Mouse (Mus musculus) stomach, embryonic 16.5 days (tissue): ENCODE data around the gene Cyp4a32. TPM values are rescaled to one million over a fixed set of nuclear protein-coding genes. Genes with fewer than 3 reads are reported as not detected.
A peak's percentile ranks its signal among the peaks of the same experiment; 100 is the strongest.
"Not testable (repeated sequence)": the region's sequence is repeated elsewhere in the genome, so short reads cannot be mapped to it uniquely, and the experiment has no call there.

ENCODE experiments used
- ATAC-seq: fragments of 200-750 bp; cut with Nextera tagmentation; 2 replicates; pipeline ENCODE4 v1.8.0; 2017; ENCODE audit warnings: moderate number of reproducible peaks, moderate TSS enrichment; ENCODE audit not compliant: insufficient read depth, low FRiP score
- H3K27ac ChIP-seq: fragments of 300-500 bp; sonication (generic); 2 replicates; pipeline ENCODE4 v1.5.1; 2014; ENCODE audit warnings: low read length
- H3K27me3 ChIP-seq: fragments of 300-500 bp; sonication (generic); 2 replicates; pipeline ENCODE4 v1.6.1; 2014; ENCODE audit warnings: low read length, control low read depth, mixed read lengths; ENCODE audit not compliant: control insufficient read depth, insufficient read depth
- H3K36me3 ChIP-seq: fragments of 300-500 bp; sonication (generic); 2 replicates; pipeline ENCODE4 v1.6.1; 2014; ENCODE audit warnings: low read length; ENCODE audit not compliant: control insufficient read depth, insufficient read depth
- H3K4me1 ChIP-seq: fragments of 300-500 bp; sonication (generic); 2 replicates; pipeline ENCODE4 v1.6.1; 2014; ENCODE audit warnings: low read length, control low read depth, mixed read lengths; ENCODE audit not compliant: control insufficient read depth, insufficient read depth
- H3K4me2 ChIP-seq: fragments of 300-500 bp; sonication (generic); 2 replicates; pipeline ENCODE4 v1.6.1; 2014; ENCODE audit warnings: low read depth, low read length, mixed read lengths
- H3K4me3 ChIP-seq: fragments of 300-500 bp; sonication (generic); replicated peaks from 2 replicates; pipeline ENCODE4 v1.5.1; 2014; ENCODE audit warnings: mild to moderate bottlenecking, low read length
- H3K9ac ChIP-seq: fragments of 300-500 bp; sonication (generic); 2 replicates; pipeline ENCODE4 v1.6.1; 2014; ENCODE audit warnings: low read length
- H3K9me3 ChIP-seq: fragments of 300-500 bp; sonication (generic); replicated peaks from 2 replicates; pipeline ENCODE4 v1.6.1; 2016; ENCODE audit warnings: low read length, control low read depth; ENCODE audit not compliant: control insufficient read depth
- WGBS: fragments of 180-500 bp; shearing (Covaris S2); extraction: QIAGEN DNeasy Blood & Tissue Kit; methylation state at CpG from one replicate; pipeline ENCODE4 v1.1.7; 2014; 5-methylcytosine and 5-hydroxymethylcytosine counted together
- polyA plus RNA-seq: library from polyadenylated mRNA; unstranded; fragments of >200 nt; fragmentation: Nextera tagmentation; extraction: Ambion mirVana; gene quantifications from 2 replicates; pipeline ENCODE4 v1.2.1, GENCODE M21; 2015

The Cyp4a32 gene
- polyA plus RNA-seq, 1 experiment from 2014 or later: not detected

- no peak overlapping the region for H3K4me2 ChIP-seq
- H3K4me3 ChIP-seq: no peak overlapping the region
- no peak for ATAC-seq
- H3K4me1 ChIP-seq: no peaks in the 10 kb centered on the region
- H3K9ac ChIP-seq: no peak overlapping the region
- H3K9me3 ChIP-seq: no peaks in the 10 kb centered on the region
- no peak overlapping the region for H3K27ac ChIP-seq
- no peaks in the 10 kb centered on the region for H3K27me3 ChIP-seq
- no peaks in the 10 kb centered on the region for H3K36me3 ChIP-seq
These were observed 17.7 kb upstream of the Cyp4a32 start for GRCm38 (mm10) chr4:115583036-115583435.

- Histone ChIP-seq H3K9me3 (no peaks in the 10 kb centered on the region), H3K4me1 (no peaks in the 10 kb centered on the region), H3K4me2 (no peak overlapping the region), H3K9ac (no peak overlapping the region), H3K27me3 (no peaks in the 10 kb centered on the region), H3K27ac (no peak overlapping the region), H3K4me3 (no peak overlapping the region), H3K36me3 (no peaks in the 10 kb centered on the region)
- ATAC-seq: no peak
- WGBS: 88% methylated on average over 1 of the region's 1 CpGs
These were observed 4.4 kb upstream of the Cyp4a32 start for GRCm38 (mm10) chr4:115596357-115596756.

GRCm38 (mm10) chr4:115596824-115597336 lies 3.9 kb upstream of the Cyp4a32 start:
- Histone ChIP-seq H3K27me3 (no peaks in the 10 kb centered on the region), H3K9ac (no peak overlapping the region), H3K4me2 (no peak overlapping the region), H3K27ac (no peak overlapping the region), H3K9me3 (no peaks in the 10 kb centered on the region), H3K4me1 (no peaks in the 10 kb centered on the region), H3K36me3 (no peaks in the 10 kb centered on the region), H3K4me3 (no peak overlapping the region)
- ATAC-seq: no peak; the same call in 1 of the 2 replicates
- 54% methylated on average over 2 of the region's 2 CpGs for WGBS

GRCm38 (mm10) chr4:115614005-115614404 lies 13.2 kb downstream of the Cyp4a32 start:
- no peak overlapping the region for H3K27ac ChIP-seq
- H3K4me2 ChIP-seq: no peak overlapping the region
- no peak for ATAC-seq
- no peak overlapping the region for H3K4me3 ChIP-seq
- no peaks in the 10 kb centered on the region for H3K4me1 ChIP-seq
- no peaks in the 10 kb centered on the region for H3K9me3 ChIP-seq
- no peak overlapping the region for H3K9ac ChIP-seq
- no peaks in the 10 kb centered on the region for H3K36me3 ChIP-seq
- no peaks in the 10 kb centered on the region for H3K27me3 ChIP-seq

GRCm38 (mm10) chr4:115625560-115625959 lies 24.8 kb downstream of the Cyp4a32 start:
- H3K9ac ChIP-seq, H3K36me3 ChIP-seq, H3K9me3 ChIP-seq, H3K4me1 ChIP-seq, H3K27ac ChIP-seq, H3K4me2 ChIP-seq, H3K27me3 ChIP-seq, H3K4me3 ChIP-seq, ATAC-seq: not testable (repeated sequence)
- WGBS: 87% methylated on average over 3 of the region's 3 CpGs

GRCm38 (mm10) chr4:115642967-115643754 lies 42.4 kb downstream of the Cyp4a32 start:
- H3K4me1 ChIP-seq: no peaks in the 10 kb centered on the region
- no peak overlapping the region for H3K27ac ChIP-seq
- H3K9ac ChIP-seq: no peak overlapping the region
- no peaks in the 10 kb centered on the region for H3K36me3 ChIP-seq
- no peaks in the 10 kb centered on the region for H3K9me3 ChIP-seq
- H3K27me3 ChIP-seq: no peaks in the 10 kb centered on the region
- ATAC-seq: peak; percentile 51; the same call in 1 of the 2 replicates
- 41% methylated on average over 5 of the region's 5 CpGs for WGBS
- no peak overlapping the region for H3K4me2 ChIP-seq
- H3K4me3 ChIP-seq: no peak overlapping the region

GRCm38 (mm10) chr4:115645371-115645770 lies 44.6 kb downstream of the Cyp4a32 start:
- no peak for ATAC-seq
- H3K4me3 ChIP-seq: no peak overlapping the region
- H3K9me3 ChIP-seq: no peaks in the 10 kb centered on the region
- no peaks in the 10 kb centered on the region for H3K36me3 ChIP-seq
- H3K9ac ChIP-seq: no peak overlapping the region
- H3K27ac ChIP-seq: no peak overlapping the region
- H3K4me1 ChIP-seq: no peaks in the 10 kb centered on the region
- no peak overlapping the region for H3K4me2 ChIP-seq
- no peaks in the 10 kb centered on the region for H3K27me3 ChIP-seq

- no peak within 1 kb of the TSS for H3K4me3 ChIP-seq
- no peaks in the 10 kb centered on the region for H3K9me3 ChIP-seq
- no peaks in the 10 kb centered on the region for H3K4me1 ChIP-seq
- H3K9ac ChIP-seq: no peak within 1 kb of the TSS
- no peak within 1 kb of the TSS for H3K27ac ChIP-seq
- WGBS: 74% methylated on average over 9 of the region's 9 CpGs
- H3K36me3 ChIP-seq: no peaks in the 10 kb centered on the region
- no peak within 1 kb of the TSS for H3K4me2 ChIP-seq
- peak; percentile 63; the same call in 1 of the 2 replicates for ATAC-seq
- H3K27me3 ChIP-seq: no peaks in the 10 kb centered on the region
These were observed 46.8 kb downstream of the Cyp4a32 start, which contains the start of gene Cyp4b1 for GRCm38 (mm10) chr4:115647580-115647979. Gene Cyp4b1, minus strand, starts transcription at chr4:115647723.

GRCm38 (mm10) chr4:115648752-115649151 lies 48.0 kb downstream of the Cyp4a32 start:
- no peak overlapping the region for H3K27ac ChIP-seq
- H3K36me3 ChIP-seq: no peaks in the 10 kb centered on the region
- ATAC-seq: no peak
- no peaks in the 10 kb centered on the region for H3K4me1 ChIP-seq
- no peak overlapping the region for H3K4me2 ChIP-seq
- no peaks in the 10 kb centered on the region for H3K27me3 ChIP-seq
- 68% methylated on average over 2 of the region's 2 CpGs for WGBS
- H3K9ac ChIP-seq: no peak overlapping the region
- no peak overlapping the region for H3K4me3 ChIP-seq
- H3K9me3 ChIP-seq: no peaks in the 10 kb centered on the region
